Mouse (Mus musculus): ENCODE data around the gene Vinac1.
"Not testable (repeated sequence)": the region's sequence is repeated elsewhere in the genome, so short reads cannot be mapped to it uniquely, and the experiment has no call there.

The Vinac1 gene

DNA sequence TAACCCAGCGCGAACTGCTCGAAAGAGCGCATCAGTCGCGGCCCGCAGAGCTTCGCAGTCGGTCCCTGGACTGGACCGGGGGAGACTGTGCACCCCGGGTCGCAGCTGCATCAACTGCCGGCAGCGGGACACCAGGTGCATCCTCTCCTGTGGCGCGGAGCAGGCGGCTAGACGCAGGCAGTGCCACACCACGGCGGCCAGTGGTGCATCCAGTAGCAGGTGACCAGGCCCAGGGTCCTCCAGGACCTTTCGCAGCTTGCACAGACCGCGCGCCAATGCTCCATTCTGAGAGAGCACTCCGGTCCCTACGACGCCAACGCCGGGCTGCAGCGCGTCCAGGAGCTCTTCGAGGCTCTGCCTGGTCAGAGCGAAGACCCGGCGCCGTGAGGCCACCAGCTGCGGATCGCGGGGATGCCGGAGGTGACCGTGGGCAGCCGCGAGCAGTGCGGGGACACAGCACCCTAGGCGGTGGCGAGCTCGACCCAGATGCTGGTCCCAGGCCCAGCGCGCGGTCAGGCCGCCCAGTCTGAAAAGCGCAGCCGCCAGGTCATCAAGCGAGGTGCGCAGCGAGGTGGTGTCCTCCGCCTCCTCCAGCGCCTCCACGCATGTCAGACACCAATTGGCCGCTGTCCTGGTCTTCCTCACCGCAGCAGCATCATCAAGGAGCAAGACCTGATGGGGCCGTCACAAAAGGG, 8.9 kb downstream of the Vinac1 start:
- peak; percentile 50 for DNase-seq

DNA sequence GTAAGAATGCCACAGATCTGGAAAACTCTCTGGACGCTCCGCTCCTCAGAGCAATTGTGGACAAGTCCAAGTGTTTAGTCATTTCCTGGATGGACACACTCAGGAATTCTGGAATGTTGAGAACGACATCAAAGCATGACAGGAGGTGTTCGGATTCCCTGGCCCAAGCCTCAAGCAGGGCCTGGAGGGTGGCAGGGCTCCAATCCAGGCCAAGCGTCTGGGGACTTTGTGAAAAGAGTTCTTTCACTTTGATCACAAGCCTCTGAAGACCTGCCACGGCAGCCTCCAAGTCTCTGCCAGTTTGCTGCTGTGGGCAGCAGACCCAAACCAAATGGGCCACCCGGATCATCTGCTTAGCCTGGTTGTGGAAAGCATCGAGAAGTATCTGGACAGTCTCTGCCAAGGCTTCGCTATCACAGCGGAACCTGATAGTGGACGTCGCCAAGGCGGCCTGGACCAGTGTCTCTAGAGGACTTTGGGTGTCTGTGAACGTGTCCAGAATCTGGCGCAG, 9.5 kb downstream of the Vinac1 start:
- DNase-seq: peak; percentile 12

DNA sequence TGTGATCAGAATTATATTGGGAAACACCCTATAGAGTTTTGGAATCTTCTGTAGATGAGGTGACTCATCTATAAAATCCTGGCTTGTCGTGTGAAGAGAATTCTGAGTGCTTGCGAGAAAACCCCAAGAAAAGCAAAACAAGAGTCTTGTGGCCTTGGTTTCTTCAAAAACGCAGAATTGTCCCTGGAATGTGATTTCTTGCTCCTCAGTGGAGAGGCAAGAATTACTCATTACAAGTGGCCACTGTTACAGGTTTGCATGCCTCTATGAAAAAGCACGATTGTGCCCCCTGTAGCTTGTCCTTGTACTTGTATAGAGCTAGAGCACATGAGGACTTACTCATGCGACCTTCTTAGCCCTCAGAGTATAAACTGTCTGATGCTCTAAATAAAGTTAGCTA, 12.6 kb downstream of the Vinac1 start:
- no peak for DNase-seq

DNA sequence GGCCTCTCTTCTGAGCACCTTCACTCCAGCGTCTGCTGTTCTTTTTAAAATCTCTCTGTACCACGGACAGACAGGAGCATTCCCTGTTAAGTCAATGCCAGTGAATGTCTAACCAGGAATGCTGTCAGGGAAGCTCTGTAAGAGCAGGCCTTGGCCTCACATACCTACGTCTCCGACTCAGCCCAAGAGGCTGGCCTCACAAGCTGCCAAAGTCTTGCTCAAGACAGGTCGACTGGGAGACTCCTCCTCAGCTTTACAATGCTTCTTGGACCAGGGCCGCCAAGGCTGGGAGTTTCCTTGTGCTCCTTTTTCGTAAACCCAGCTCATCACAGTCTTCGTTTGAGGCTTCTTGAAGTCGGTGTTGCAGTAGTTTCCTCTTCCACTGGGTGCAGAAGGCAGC, 23.2 kb downstream of the Vinac1 start:
- DNase-seq: no peak

DNA sequence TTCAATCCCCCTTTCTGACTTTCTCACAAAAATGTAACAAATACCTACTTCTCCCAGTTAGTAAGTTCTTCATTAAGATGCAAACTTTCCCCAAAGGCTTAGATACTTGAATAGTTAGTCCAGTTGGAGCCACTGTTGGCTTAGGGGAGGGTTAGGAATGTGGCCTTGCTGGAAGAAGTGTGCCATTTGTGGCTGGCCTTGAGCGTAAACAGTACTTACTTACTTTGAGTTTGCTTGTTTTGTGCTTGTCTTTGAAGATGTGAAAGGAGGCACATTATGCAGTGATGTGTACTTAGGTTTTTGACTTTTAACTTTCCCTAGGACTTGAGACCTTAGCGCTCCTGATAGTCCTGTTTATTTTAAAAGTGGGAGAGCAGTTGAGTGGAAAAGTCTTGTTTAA, 27.9 kb downstream of the Vinac1 start:
- DNase-seq: no peak

DNA sequence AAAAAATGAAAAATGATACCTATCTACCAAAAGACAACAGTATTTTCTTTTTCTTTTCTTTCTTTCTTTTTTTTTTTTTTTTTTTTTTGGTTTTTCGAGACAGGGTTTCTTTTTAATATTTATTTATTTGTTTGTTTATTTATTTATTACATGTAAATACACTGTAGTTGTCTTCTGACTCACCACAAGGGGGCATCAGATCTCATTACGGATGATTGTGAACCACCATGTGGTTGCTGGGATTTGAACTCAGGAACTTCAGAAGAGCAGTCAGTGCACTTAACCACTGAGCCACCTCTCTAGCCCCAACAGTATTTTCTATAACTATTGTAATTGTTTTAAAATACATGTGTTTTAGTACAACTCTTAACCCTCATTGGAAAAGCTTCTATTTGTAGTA, 39.1 kb downstream of the Vinac1 start:
- DNase-seq: not testable (repeated sequence)

DNA sequence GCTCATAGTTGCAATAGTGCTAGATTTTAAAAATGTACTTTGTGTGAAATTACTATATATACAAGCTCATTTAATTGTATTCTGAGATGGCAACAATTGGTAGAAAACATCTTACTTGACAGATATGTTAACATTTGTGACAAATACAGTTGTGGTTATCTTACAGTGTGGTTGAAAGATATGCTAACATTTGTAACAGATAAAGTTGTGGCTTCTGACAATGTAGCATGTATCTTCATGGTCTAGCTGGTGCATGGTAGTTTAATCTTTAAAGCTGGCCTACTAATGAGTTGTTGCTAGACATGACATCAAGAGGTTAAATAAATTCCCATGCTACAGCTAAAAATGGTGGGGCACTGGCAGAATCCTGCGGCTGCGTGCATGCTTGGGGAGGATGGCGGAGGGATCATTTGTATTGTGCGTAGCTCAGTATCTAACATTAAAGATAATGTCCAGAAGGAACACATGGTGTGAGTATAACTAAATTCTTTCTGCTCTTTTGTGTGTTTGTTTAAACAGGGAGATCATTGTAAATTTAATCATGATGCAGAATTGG, 41.7 kb downstream of the Vinac1 start:
- no peak for DNase-seq

DNA sequence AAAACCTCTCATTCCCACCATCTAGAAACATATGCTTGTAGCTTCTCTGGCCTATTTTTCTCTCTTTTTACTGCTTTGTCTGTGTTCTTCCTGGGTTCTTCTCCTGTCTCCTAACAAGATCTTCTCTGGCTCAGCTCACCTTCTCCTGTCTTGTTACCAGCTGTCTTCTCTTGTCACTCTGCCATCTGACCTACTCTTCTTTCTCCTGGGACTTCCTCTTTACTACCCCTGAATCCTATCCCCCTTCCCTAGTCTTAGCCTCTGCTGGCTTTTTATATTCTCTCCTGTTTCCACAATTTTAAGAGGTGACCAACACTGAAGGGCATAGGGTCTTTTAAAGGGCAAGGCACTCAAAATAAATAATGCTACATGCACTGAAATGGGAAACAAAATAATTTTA, 43.1 kb downstream of the Vinac1 start:
- no peak for DNase-seq

DNA sequence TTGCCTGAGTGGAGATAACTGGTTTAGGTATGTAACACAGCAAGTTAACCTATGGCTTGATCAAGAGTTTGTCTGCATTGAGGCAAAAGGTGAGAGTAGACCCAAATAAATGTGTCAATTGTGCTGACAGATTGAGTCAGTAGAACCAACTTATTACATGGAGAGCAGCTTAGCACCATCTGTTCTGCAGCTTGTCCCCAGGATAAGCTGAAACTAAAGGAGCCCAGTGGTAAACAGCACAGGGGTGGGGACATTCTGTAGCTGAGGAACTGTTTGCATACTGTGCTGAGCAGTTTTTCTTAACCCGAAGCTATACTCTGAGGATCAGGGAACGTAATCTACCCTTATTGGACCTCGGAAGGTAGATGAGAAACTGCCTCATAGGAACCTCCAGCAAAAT, 63.2 kb downstream of the Vinac1 start:
- no peak for DNase-seq

DNA sequence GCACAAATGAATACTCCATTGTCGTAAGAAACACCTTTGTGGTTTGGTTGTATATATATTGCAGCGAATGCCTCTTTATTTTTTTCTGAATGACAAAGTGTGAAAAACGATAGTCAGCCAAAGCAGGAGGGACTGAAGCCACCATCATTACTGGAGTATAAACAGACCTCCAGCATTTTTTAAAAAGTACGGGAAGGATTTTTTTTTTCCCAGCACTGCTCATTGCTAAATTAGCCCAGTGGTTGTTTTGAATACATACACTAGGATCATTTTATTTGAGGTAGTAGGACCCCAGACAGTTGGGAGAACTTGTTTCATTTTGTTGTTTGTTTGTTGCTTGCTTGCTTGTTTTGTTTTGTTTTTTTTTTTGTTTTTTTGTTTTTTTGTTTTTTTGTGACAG, 72.4 kb downstream of the Vinac1 start:
- DNase-seq: no peak
